Mouse (Mus musculus): ENCODE results near the gene Thsd7b.
"Not testable (repeated sequence)": the region's sequence is repeated elsewhere in the genome, so short reads cannot be mapped to it uniquely, and the experiment has no call there.

Thsd7b gene

DNA sequence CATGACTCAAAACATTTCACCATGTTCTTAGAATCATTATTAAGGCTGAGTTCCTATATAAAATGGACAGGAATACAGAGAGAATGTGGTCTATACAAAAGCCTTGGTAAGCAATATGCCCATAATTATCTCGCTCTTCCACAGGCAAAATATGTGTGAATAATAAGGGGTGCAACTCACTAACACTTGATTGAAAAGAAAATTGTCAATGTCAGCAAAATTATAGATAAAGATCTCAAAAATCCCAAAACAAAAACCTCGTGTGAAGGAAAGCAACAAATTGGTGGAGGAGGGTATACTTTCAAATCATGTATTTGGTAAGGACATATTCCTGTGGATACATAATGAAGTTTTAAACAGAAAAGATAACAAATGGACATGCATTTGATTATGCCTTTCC, 810.7 kb downstream of the Thsd7b start:
- DNase-seq (ENCODE audit: low read depth in 1 of 2, low spot score in 2 of 2) = no peak

- DNase-seq (ENCODE audit: low read depth in 1 of 2, low spot score in 2 of 2) = no peak
Observed at GRCm38 (mm10) chr1:130085207-130085606, 812.1 kb downstream of the Thsd7b start.

- no peak for DNase-seq (ENCODE audit: low read depth in 1 of 2, low spot score in 2 of 2)
Observed at GRCm38 (mm10) chr1:130085910-130086309, 812.8 kb downstream of the Thsd7b start.

- no peak for DNase-seq (ENCODE audit: low read depth in 1 of 2, low spot score in 2 of 2)
Observed at GRCm38 (mm10) chr1:130099227-130099626, 826.1 kb downstream of the Thsd7b start.

- DNase-seq (ENCODE audit: low read depth in 1 of 2, low spot score in 2 of 2) = no peak
Observed at GRCm38 (mm10) chr1:130112580-130113314, 839.6 kb downstream of the Thsd7b start.

GRCm38 (mm10) chr1:130113549-130113948, 840.4 kb downstream of the Thsd7b start:
- no peak for DNase-seq (ENCODE audit: low read depth in 1 of 2, low spot score in 2 of 2)

DNA sequence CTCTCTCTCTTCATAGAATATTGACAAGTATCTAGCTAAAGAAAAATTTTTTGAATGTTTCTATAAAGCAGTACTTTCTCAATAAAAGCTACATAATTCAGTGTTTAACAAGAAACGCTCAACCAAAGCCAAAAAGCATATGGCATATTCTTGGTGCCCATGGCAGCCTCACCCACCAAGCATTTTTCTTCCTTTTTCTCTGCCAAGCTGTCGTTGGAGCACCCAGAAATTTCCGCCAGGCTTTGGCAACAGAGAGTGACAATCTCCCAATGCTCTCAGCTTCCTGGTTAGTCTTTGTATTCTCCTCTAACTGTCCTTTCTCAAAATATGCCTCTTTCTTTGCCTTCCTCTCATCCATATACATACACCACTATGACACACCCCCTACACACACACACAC, 857.8 kb downstream of the Thsd7b start:
- DNase-seq (ENCODE audit: low read depth in 1 of 2, low spot score in 2 of 2) = no peak

- DNase-seq (ENCODE audit: low read depth in 1 of 2, low spot score in 2 of 2) = no peak
Observed at GRCm38 (mm10) chr1:130166187-130166586, 893.1 kb downstream of the Thsd7b start.

DNA sequence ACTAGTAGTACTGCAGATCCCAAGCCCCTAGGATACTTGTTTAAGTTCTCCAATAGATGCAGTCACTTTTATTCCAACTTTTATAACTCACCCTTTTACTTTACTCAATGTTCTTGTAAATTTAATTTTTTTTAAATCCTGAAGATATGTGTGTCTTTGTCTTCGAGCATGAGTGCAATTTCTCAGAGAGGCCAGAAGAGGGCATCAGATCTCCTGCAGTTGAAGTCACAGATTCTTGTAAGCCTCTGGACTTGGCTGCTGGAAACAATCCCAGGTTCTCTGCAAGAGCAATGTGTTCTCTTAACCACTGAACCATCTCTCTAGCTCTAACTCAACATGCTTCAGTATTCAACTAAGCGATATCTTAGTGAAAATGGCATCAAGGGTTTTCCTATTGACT, 894.2 kb downstream of the Thsd7b start:
- DNase-seq (ENCODE audit: low read depth in 1 of 2, low spot score in 2 of 2) = no peak

DNA sequence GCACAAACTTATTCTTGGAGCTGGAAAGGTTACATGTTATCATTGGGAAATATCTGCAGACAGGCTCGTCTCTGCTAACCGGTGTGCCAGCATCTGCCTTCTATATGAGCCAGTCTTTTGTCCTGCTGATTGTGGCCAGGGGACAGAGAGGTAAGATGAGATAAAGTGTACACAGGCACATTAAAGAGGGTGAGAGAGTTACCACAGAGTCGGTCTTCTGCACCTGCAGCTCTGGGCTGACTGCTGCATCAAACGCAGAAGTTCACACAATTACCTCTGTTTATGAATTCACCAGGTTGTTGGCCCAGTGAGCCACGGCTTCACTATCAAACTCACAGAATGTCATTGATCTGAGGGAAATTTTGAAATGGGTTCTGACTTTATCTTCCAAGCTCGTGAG, 896.8 kb downstream of the Thsd7b start:
- no peak for DNase-seq (ENCODE audit: low read depth in 1 of 2, low spot score in 2 of 2)

DNA sequence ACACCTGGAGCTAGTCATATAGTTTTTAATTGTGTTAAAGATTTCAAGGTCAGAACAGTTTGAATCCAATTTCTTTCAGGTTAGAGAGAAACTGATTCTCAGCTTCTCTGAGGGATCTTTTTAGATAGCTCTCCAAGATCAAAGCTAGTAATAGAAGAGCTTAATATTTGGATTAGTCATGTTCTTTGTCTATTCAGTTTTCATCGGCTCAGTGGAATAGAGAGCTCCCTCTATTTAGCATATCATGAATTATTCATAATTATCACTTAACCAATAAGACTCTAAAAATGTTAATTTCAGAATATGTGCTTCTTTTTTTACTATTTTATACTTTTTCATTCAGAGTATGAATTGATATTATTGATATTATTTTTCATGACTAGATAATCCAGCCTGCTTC, 897.2 kb downstream of the Thsd7b start:
- no peak for DNase-seq (ENCODE audit: low read depth in 1 of 2, low spot score in 2 of 2)

GRCm38 (mm10) chr1:130186836-130187235, 913.7 kb downstream of the Thsd7b start:
- DNase-seq (ENCODE audit: low read depth in 1 of 2, low spot score in 2 of 2) = not testable (repeated sequence)

DNA sequence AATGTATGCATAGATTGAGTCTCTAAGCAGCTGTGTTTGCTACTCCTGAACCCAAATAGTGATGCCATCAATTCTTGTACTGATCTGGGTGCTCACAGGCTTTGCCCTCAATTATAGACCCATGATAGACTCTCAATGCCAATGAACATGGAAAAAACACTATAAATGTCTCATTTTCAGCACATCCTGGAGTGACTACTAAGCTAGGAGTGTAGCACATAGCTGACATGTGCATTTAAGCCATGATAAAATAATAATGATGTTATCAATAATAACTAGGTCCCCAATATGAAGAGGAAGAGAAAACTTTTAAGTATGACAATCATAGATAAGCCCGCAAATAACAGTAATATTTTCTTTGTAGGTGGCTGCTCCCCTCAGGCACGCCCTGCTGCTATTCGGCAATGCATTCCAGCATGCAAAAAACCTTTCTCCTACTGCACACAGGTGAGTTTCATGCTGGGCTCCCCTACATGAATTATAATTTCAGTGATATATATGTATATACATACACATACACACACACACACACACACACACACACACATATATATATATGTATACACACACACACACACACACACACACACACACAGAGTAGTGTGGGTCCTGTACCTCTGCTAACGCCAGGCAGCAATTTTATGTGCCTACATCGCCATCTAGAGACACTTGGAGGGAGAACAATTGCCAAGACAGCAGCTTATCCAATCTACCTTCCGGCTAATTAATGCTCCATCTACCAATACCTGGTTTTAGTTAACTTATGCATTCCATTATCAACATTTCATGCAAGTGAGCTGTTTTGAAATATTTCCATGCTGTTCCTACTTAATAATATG, 919.3 kb downstream of the Thsd7b start:
- DNase-seq (ENCODE audit: low read depth in 1 of 2, low spot score in 2 of 2) = no peak

GRCm38 (mm10) chr1:130217404-130217803, 944.3 kb downstream of the Thsd7b start:
- DNase-seq (ENCODE audit: low read depth in 1 of 2, low spot score in 2 of 2) = no peak

DNA sequence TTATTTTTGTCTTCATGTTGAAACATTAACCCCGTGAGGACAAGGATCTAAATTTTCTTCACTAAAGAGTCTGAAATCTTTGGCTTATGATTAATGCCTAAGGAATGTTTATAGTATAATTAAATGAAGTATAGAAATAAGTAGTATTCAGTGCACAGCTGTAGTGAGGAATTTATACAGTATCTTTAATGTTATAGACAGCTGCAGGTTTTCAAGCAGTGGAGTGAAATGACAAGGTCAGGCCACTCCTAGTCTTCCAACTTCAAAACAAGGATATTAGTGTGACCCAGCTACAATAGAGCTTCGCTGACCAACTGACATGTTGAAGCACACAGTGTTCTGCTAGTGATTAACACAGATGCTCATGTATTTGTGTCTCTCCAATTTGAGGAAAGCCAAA, 949.8 kb downstream of the Thsd7b start:
- DNase-seq (ENCODE audit: low read depth in 1 of 2, low spot score in 2 of 2) = no peak

- DNase-seq (ENCODE audit: low read depth in 1 of 2, low spot score in 2 of 2) = no peak
Observed at GRCm38 (mm10) chr1:130245563-130245962, 972.5 kb downstream of the Thsd7b start.

- not testable (repeated sequence) for DNase-seq (ENCODE audit: low read depth in 1 of 2, low spot score in 2 of 2)
Observed at GRCm38 (mm10) chr1:130246264-130246663, 973.2 kb downstream of the Thsd7b start.

DNA sequence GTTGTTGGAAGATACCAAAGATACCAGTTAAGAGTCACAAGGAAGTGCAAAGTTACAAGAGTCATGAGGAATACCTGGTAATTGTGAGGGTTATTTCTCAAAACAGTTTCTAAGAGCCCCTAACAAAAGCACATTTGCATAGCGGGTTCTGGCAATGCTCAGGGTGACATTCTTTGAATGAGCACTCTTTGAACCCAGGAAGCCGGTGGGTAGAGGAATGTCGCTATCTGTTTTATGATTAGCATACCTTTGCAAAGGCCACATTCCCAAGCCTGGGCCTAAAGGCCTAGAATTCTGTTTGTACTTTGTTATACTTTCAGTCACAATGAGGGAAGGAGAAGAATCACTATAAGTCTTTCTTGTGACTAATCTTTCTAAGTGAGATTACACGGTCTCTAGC, 973.8 kb downstream of the Thsd7b start:
- DNase-seq (ENCODE audit: low read depth in 1 of 2, low spot score in 2 of 2) = not testable (repeated sequence)

GRCm38 (mm10) chr1:130262046-130262445, 988.9 kb downstream of the Thsd7b start:
- no peak for DNase-seq (ENCODE audit: low read depth in 1 of 2, low spot score in 2 of 2)

All from monocyte, adult 2 months (primary cell).